Mouse (Mus musculus) limb, embryonic 14.5 days (tissue): ENCODE data around the gene Gpr83. TPM values are rescaled to one million over a fixed set of nuclear protein-coding genes. Genes with fewer than 3 reads are reported as not detected.
A peak's percentile ranks its signal among the peaks of the same experiment; 100 is the strongest.

Source experiments
- ATAC-seq: fragments of 200-750 bp; cut with Nextera tagmentation; 2 replicates; pipeline ENCODE4 v1.8.0; 2017; ENCODE audit warnings: low read depth, moderate number of reproducible peaks, moderate TSS enrichment; ENCODE audit not compliant: low FRiP score
- DNase-seq: peaks from one replicate; pipeline ENCODE4 v3.0.0-alpha.2; 2015; ENCODE audit warnings: low spot score
- H3K27ac ChIP-seq: fragments of 300-500 bp; sonication (generic); replicated peaks from 2 replicates; pipeline ENCODE4 v1.5.1; 2014; ENCODE audit warnings: low read depth, mild to moderate bottlenecking, low read length, moderate library complexity, mixed read lengths
- H3K27me3 ChIP-seq: fragments of 300-500 bp; sonication (generic); 2 replicates; pipeline ENCODE4 v1.6.1; 2014; ENCODE audit warnings: low read length, mixed read lengths; ENCODE audit not compliant: control insufficient read depth, insufficient read depth
- H3K36me3 ChIP-seq: fragments of 300-500 bp; sonication (generic); 2 replicates; pipeline ENCODE4 v1.6.1; 2014; ENCODE audit warnings: mild to moderate bottlenecking, low read length, moderate library complexity, mixed read lengths; ENCODE audit not compliant: control insufficient read depth, insufficient read depth
- H3K4me1 ChIP-seq: fragments of 300-500 bp; sonication (generic); 2 replicates; pipeline ENCODE4 v1.6.1; 2014; ENCODE audit warnings: antibody characterized with exemption, low read length, mixed read lengths; ENCODE audit not compliant: control insufficient read depth, insufficient read depth
- H3K4me2 ChIP-seq: fragments of 300-500 bp; sonication (generic); replicated peaks from 2 replicates; pipeline ENCODE4 v1.6.1; 2014; ENCODE audit warnings: low read depth, mild to moderate bottlenecking, low read length, moderate library complexity; ENCODE audit not compliant: severe bottlenecking
- H3K4me3 ChIP-seq: fragments of 300-500 bp; sonication (generic); replicated peaks from 2 replicates; pipeline ENCODE4 v1.5.1; 2014; ENCODE audit warnings: low read length
- H3K9ac ChIP-seq: fragments of 300-500 bp; sonication (generic); 2 replicates; pipeline ENCODE4 v1.6.1; 2014; ENCODE audit warnings: mild to moderate bottlenecking, low read depth, low read length, moderate library complexity; ENCODE audit not compliant: severe bottlenecking
- H3K9me3 ChIP-seq: fragments of 300-500 bp; sonication (generic); 2 replicates; pipeline ENCODE4 v1.6.1; 2016; ENCODE audit warnings: low read length; ENCODE audit not compliant: control insufficient read depth
- POLR2A ChIP-seq: fragments of 200-500 bp; IDR thresholded peaks from 2 replicates; pipeline ENCODE4 v1.8.0; 2012; ENCODE audit warnings: inconsistent platforms, mild to moderate bottlenecking, moderate library complexity, borderline replicate concordance; ENCODE audit not compliant: insufficient read depth, insufficient read length; ENCODE audit errors: extremely low read depth
- WGBS: fragments of 180-500 bp; shearing (Covaris S2); extraction: QIAGEN DNeasy Blood & Tissue Kit; methylation state at CpG from one replicate; pipeline ENCODE4 v1.1.7; 2014; 5-methylcytosine and 5-hydroxymethylcytosine counted together
- polyA plus RNA-seq, 2 experiments: library from polyadenylated mRNA; depleted of rRNA in 1 of 2; stranded (reverse) in 1 of 2; unstranded in 1 of 2; fragments of >200 nt; fragmentation: Nextera tagmentation in 1 of 2; extraction: Ambion mirVana in 1 of 2; gene quantifications; 2 replicates each; pipeline versions ENCODE4 v1.2.1 to v1.2.3; 2012 to 2014

The Gpr83 gene
- polyA plus RNA-seq, 2 experiments, result 4.5 to 4.8 TPM

DNA sequence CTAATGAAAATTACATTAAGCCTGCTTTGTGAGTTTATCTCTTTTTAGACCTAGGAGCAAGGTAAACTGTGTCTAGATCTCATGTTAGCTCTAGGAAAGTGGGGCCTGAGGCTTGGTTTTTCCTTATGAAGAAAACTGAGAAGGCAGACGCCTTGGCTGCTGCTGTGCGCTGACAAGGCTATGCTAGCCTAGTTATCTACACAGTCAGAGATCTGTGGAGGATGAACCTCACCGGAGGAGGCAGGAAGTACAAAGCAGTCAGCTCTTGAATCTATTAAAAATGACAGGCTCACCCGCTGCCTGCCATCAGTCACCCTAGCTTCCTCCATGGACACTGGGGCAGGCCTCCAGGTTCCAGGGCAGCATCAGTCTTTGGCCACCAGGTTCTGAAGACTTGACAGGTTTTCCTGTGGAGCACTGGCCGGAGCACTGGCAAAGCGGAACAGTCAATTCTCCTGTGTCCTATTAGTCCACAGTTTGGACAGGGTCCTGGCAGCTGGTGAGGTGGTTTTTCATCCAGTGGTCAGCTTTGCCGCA lies 1.8 kb upstream of the Gpr83 start:
- no peak for TF ChIP-seq POLR2A
- Histone ChIP-seq H3K27me3 (peaks cover 38% of the 10 kb centered on the region), H3K4me1 (0 out of 2 replicates have a peak, but pooled peaks cover 2% of the 10 kb centered on the region), H3K9ac (no peak overlapping the region), H3K4me2 (no peak overlapping the region), H3K4me3 (no peak overlapping the region), H3K27ac (no peak overlapping the region), H3K9me3 (no peaks in the 10 kb centered on the region), H3K36me3 (no peaks in the 10 kb centered on the region)
- ATAC-seq (no peak), DNase-seq (no peak)
- 71% methylated on average over 7 of the region's 7 CpGs for WGBS

DNA sequence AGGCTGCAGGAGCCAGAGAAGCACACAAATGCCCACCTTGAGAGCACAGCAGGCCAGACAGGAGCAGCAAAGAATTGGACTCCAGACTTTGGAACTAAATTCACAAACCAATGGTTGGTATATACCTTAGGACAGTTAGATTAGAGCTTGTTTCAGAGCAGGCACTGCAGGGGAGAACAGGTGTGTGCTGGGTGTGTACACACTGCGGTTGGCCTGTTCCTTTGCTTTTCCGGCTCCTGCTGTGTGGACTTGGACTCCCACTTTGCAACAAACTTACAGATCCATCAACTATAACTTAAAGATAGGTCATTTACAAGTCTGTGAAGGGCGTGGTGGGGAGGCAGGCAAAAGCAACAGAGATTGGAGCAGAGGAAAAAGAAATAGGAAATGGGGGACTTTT lies 1.2 kb upstream of the Gpr83 start:
- no peak for ATAC-seq
- Histone ChIP-seq H3K27ac (no peak overlapping the region), H3K4me3 (no peak overlapping the region), H3K4me2 (no peak overlapping the region), H3K36me3 (no peaks in the 10 kb centered on the region), H3K27me3 (peaks cover 38% of the 10 kb centered on the region), H3K9me3 (no peaks in the 10 kb centered on the region), H3K9ac (no peak overlapping the region), H3K4me1 (0 out of 2 replicates have a peak, but pooled peaks cover 2% of the 10 kb centered on the region)
- no peak for DNase-seq
- TF ChIP-seq POLR2A, result no peak
- 82% methylated on average over 3 of the region's 3 CpGs for WGBS

DNA sequence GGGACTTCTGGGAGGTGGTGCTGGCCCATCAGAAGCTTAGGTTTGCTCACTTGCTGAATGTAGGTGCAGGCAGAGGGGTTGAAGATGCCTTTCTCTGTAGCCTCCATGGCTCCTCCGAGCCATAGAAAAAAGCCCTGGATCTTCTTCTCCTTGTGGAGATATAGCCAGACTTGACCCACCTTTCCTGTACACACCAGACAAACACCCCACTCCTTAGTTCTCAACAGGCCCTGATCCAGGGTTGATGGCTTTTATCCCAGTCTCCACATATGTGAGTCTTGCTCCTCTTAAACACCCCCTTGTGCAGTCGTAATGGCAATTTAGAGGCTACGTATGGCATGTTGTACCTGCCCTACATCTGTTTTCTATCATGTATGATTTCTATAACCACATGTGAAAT lies 3.1 kb downstream of the Gpr83 start:
- Histone ChIP-seq H3K36me3 (no peaks in the 10 kb centered on the region), H3K4me1 (0 out of 2 replicates have a peak, but pooled peaks cover 2% of the 10 kb centered on the region), H3K4me3 (no peak overlapping the region), H3K9ac (no peak overlapping the region), H3K4me2 (no peak overlapping the region), H3K9me3 (no peaks in the 10 kb centered on the region), H3K27me3 (peaks cover 38% of the 10 kb centered on the region), H3K27ac (no peak overlapping the region)
- no peak for TF ChIP-seq POLR2A
- WGBS, result 44% methylated on average over 3 of the region's 3 CpGs
- ATAC-seq (no peak), DNase-seq (no peak)

DNA sequence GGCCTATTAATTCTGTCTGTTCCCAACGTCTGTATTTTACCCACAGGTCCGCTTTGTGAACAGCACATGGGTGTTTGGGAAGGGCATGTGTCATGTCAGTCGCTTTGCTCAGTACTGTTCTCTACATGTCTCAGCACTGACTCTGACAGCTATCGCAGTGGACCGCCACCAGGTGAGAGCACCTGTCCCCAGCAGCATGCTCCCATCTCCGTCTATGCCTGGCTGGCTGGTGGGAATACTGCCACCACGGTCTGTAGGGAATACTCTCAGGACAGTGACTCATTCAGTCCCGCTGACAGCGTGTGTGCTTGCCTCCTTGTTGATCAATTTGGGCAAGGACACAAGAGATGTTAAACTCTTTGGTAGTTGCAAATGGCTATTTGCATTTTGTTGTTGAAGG lies 4.7 kb downstream of the Gpr83 start:
- no peak overlapping the region for H3K4me3 ChIP-seq
- no peak overlapping the region for H3K9ac ChIP-seq
- 71% methylated on average over 9 of the region's 9 CpGs for WGBS
- H3K36me3 ChIP-seq, result no peaks in the 10 kb centered on the region
- TF ChIP-seq POLR2A, result no peak
- H3K4me2 ChIP-seq, result no peak overlapping the region
- ATAC-seq (no peak), DNase-seq (no peak)
- H3K27me3 ChIP-seq, result peaks cover 22% of the 10 kb centered on the region
- H3K27ac ChIP-seq, result no peak overlapping the region
- no peaks in the 10 kb centered on the region for H3K9me3 ChIP-seq
- 0 out of 2 replicates have a peak, but pooled peaks cover 2% of the 10 kb centered on the region for H3K4me1 ChIP-seq

DNA sequence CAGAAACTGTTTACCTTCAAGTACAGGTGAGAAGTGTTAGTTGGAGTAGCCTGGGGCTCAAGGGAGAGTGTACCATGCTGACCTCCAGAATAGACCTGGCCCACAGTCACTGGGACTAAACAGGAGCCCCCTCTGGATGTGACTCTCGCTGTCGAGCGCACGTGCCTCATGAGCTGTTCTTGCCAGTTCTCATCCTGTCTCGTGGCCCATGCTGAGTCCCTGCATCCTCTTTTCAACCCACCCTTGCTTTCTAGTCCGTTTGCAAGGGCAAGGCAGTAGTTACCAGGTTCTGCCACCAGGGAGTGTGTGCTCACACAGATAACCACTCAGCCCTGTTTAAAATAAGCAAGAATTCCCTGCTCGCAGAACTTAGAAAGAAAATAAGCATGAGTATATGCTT lies 6.9 kb downstream of the Gpr83 start:
- H3K4me2 ChIP-seq, result no peak overlapping the region
- ATAC-seq (peak; percentile 27; the same call in 1 of the 2 replicates), DNase-seq (no peak)
- H3K27ac ChIP-seq, result no peak overlapping the region
- WGBS, result 35% methylated on average over 7 of the region's 7 CpGs
- H3K9me3 ChIP-seq, result no peaks in the 10 kb centered on the region
- H3K36me3 ChIP-seq, result no peaks in the 10 kb centered on the region
- H3K27me3 ChIP-seq, result no peaks in the 10 kb centered on the region
- TF ChIP-seq POLR2A, result no peak
- H3K4me3 ChIP-seq, result no peak overlapping the region
- no peak overlapping the region for H3K9ac ChIP-seq
- H3K4me1 ChIP-seq, result no peaks in the 10 kb centered on the region

DNA sequence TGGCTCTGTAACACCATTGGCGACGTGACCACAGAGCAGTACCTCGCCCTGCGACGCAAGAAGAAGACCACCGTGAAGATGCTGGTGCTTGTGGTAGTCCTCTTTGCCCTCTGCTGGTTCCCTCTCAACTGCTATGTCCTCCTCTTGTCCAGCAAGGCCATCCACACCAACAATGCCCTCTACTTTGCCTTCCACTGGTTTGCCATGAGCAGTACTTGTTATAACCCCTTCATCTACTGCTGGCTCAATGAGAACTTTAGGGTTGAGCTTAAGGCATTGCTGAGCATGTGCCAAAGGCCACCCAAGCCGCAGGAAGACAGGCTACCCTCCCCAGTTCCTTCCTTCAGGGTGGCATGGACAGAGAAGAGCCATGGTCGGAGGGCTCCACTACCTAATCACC lies 8.3 kb downstream of the Gpr83 start:
- no peak for DNase-seq
- no peaks in the 10 kb centered on the region for H3K9me3 ChIP-seq
- no peak overlapping the region for H3K4me2 ChIP-seq
- no peak overlapping the region for H3K9ac ChIP-seq
- H3K4me1 ChIP-seq, result 0 out of 2 replicates have a peak, but pooled peaks cover 7% of the 10 kb centered on the region
- H3K27ac ChIP-seq, result no peak overlapping the region
- TF ChIP-seq POLR2A, result no peak
- no peak overlapping the region for H3K4me3 ChIP-seq
- WGBS, result 95% methylated on average over 8 of the region's 8 CpGs
- H3K27me3 ChIP-seq, result no peaks in the 10 kb centered on the region
- ATAC-seq, result no peak
- H3K36me3 ChIP-seq, result no peaks in the 10 kb centered on the region
